Mouse (Mus musculus): Measurements from ENCODE around the gene Fads6.

Fads6 gene

GRCm38 (mm10) chr11:115257775-115258510 lies 39.5 kb downstream of the Fads6 start:
- DNase-seq (ENCODE audit: low read depth, low spot score), result peak; percentile 50

DNA sequence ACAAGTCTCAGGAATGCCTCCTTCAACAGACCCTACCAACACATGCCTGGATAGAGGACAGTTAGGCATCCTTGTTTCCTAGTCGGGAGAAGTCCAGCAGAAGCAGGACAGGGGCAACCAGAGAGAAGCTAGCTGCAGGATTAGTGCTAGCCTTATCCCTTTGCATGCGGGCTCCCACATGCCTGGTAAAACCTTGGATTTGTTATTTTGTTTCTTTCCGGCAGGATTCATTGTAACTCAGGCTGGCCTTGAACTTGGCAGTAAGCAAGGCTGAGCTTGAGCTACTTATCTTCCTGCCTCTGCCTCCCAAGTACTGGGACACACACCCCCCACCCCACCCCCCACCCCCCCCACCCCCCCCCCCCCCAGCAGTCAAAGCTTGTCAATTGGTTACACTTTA lies 46.2 kb downstream of the Fads6 start:
- DNase-seq (ENCODE audit: low read depth, low spot score), result no peak

DNA sequence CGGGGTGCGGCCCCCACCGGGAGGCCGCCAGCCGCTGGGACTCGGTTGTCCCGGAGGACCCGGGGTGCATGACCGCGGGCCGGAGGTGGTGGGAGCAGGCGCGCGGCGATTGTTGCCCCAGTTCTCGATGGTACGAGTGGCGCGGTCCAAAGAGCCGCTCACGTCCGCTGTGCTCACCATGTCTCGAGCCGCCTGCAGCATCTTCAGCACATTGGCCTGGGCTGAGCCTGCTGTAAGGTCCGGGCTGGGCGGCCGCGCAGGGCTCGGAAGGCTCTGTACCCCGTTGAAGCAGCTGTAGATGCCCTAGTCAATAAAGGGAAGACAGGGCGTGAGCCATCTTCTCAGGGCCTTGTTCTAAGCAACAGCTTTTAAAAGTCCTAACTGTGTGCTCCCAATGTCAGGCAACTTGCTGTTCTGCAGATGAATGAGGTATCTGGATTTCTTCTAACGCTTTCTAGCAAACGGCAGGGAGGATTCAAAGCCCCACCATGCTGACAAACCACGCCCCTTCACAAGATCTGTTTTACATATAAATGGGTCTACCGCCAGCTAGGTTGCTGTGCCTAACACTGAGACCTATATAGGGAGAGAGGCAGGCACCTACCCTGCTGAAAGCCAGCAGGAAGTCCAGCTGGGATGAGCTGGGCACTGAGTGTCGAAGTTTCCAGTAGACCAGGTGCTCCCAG lies 46.9 kb downstream of the Fads6 start:
- DNase-seq (ENCODE audit: low read depth, low spot score), result no peak

DNA sequence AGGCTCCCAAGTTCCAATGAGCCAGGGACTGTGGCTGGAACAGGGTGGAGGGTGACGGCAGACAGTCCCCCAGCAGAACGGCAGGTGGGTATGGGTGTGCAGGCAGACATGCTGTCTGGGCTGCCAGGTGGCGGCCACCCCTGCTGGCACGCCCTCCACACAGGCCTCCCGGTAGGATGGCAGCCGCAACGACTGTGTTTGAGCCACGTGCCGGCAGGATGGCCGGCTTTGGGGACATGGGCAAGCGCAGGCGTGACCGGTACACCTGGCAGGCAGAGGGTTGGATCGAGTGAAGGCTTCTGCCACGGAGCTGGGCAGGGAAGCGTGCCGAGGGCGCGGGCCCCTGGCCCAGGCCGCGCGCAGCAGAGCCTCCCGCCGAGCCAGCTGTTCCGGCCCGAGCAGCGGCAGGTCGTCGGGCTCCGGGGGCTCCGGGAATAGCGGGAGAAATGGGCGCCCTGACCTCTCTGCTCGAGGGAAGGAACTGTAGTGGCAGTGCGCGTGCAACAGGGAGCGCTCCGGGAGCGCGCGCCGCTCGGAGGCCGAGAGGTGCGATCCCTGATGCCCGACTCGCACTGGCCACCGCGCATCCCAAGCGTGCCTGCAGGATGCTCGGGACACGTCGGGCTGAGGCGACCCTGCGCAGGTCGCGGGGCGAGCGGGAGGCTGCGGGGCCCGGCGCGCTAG lies 47.6 kb downstream of the Fads6 start:
- no peak for DNase-seq (ENCODE audit: low read depth, low spot score)

GRCm38 (mm10) chr11:115247945-115248344 lies 49.5 kb downstream of the Fads6 start:
- DNase-seq (ENCODE audit: low read depth, low spot score), result no peak

GRCm38 (mm10) chr11:115247240-115247639 lies 50.2 kb downstream of the Fads6 start:
- no peak for DNase-seq (ENCODE audit: low read depth, low spot score)

GRCm38 (mm10) chr11:115246386-115246785 lies 51.1 kb downstream of the Fads6 start:
- DNase-seq (ENCODE audit: low read depth, low spot score), result no peak

DNA sequence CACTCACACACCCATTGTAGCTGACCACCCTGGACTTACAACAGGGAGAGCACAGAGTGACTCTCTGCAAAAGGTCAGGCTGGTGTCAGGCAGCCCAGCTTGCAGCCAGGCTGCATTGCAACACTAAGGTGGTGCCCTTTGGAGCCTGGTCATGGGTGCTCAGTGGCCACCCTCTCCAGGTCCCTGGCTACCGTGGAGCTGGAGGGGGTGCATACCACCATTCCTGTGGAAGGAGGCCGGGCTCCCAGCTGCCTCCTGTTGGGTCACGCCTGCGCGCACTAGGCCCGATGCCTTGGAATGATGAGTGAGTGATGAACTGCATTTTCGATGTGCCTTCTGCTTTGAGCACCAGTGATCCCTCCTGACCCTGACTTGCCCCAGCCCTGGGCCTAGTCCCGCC lies 52.6 kb downstream of the Fads6 start:
- DNase-seq (ENCODE audit: low read depth, low spot score), result no peak

DNA sequence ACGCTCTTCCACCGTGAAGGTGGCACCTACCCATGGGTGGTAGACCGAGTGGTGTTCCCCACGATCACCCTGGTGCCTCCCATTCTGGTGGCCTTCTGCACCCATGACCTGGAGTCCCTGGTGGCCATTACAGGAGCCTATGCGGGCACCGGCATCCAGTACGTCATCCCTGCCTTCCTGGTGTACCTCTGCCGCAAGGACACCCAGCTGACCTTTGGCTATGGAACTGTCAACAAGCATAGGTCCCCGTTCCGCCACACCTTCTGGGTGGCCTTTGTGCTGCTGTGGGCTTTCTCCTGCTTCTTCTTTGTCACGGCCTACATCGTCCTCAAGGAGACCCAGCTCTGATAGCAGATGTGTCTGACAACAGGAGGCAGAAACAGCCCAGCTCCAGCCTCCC lies 53.7 kb downstream of the Fads6 start:
- no peak for DNase-seq (ENCODE audit: low read depth, low spot score)

DNA sequence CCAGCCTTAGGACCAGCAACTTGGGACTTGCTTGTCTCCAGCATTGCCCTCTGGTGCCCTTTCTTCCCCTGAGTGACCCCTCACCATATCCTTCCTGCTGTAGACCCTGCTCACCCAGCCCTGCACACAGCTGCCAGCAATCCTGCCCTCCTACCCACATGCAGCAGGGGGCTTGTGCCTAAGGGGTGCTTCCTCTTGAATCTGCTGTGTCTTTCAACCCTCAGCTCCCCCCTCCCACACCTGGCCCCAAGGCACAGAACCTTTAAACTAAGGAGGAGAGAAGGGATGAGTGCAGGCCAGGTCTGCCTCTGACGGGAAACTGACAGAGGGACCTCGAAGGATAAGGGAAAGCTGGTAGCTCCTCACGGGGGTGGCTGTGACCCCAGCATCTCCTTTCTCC lies 54.7 kb downstream of the Fads6 start:
- no peak for DNase-seq (ENCODE audit: low read depth, low spot score)

DNA sequence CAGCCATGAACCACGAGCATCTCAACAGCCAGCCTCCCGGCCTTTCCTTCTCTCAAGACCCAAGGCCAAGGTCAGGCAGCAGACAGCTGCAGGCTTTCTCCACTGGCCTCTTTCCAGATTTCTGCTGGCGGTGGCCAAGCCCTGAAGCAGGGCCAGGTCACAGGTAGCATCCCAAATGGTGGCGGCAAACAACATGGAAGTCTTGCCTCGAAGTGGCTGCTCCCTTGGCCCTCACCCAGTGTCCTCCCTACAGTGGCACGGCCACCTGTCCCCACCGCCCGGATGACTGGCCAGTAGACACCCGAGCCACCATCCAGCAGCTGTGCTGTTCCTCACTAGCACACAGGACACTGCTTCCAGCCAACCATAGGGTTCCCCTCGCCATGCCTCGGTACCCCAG lies 56.1 kb downstream of the Fads6 start:
- no peak for DNase-seq (ENCODE audit: low read depth, low spot score)

GRCm38 (mm10) chr11:115236570-115236969 lies 60.9 kb downstream of the Fads6 start:
- DNase-seq (ENCODE audit: low read depth, low spot score), result no peak

DNA sequence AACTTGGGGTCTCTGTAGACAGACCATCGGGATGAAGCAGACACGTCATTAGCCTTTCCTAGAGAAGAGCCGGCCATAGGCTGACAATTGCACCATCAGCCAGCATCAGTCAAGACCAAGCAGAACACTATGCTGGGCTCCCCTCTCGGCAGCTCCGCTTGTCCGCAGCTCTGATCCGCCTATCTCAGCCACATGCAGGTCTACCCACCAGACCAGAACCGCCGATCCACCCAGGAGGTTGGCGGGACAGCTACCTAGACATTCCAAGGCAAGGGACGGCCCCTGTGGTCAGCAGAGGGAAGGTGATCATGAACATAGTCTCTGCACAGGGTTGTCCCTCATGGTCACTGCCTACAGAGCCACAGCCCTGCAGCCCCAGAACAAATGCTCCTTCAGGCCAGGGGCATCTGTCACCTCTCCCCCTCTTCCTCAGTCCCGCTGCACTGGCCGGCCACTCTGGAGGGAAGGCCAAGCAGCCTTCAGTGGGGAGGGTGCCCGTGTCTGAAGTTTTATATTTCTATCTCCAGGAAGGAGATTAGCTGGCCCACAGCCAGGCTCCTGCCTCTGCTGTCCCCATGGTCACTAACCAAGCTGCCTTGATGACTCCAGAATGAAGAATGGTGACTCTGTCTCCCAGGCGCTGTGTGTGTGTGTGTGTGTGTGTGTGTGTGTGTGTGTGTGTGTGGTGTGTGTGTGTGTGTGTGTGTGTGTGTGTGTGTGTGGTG lies 63.0 kb downstream of the Fads6 start:
- DNase-seq (ENCODE audit: low read depth, low spot score), result no peak

DNA sequence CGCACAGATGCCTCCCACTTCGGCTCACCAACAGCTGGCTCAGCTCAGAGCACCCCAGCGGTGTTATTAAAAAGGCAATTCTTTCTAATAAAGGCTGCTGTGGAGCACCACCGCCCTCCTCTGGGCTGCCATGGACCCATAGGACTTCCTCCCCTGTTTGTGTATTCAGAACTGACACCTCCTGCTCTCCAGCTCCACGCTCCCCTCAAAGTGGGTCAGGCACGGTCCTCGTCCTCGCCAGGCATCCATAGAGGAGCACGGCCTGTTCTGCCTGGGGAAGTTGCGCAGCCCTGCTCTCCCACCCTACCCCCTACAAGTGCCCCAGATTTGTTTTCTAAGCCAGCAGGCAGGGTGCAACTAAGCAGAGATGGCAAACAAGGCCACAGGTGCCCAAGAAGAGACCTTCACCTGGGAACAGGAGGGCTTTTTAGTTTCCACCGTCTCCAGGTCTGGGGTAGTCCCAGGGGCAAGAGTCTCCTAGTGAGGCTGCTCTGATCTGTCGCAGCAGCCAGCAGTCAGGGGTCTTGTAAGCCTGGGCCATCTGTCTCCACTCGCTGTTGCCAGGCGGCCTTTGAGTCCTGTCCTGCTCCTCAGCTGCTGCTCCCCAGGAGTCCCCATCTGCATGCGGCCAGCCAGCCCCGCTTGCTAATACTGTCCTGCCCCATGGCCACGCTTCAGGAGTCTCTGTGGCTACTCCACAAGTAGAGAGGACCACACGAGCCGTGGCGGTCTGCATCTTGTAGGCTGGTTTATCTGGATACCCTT lies 63.8 kb downstream of the Fads6 start:
- no peak for DNase-seq (ENCODE audit: low read depth, low spot score)

DNA sequence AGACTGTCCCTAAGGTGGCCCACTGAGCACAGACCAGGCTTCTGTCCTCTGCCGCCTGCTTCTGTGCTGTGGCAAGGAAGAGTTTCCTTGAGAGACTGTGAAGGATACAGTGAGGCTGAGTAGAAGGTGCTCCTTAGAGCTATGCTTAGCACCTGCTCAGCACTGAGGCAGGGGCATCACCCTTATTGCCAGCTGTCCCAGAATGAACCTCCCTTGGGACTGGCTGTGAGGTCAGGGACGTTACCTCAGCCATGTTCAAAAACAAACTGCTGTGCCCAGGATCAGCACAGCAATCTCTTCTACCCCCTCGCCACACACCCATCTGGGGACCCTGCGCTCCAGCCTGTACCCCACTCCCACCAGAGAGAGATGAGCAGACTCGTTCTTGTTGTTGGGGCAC lies 64.6 kb downstream of the Fads6 start:
- no peak for DNase-seq (ENCODE audit: low read depth, low spot score)

DNA sequence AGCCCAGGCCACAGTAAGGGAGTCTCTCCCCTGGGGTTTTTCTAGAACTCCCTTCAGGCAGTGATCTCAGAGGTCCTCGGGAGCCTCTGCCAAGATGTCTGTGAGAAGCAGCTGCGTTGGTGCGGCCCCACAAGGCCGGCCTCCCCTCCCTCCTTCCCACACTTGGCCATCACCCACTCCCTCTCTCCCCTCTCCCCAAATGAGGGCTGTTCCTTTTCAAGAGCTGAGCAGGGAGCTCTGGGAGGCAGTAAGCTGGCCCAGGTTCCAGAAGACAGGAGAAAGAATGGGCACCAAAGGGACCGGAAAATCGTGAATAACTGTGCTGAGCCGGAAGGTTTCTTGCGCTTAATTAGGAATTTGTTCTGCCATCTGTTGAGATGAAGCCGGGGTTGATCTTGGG lies 65.5 kb downstream of the Fads6 start:
- no peak for DNase-seq (ENCODE audit: low read depth, low spot score)

DNA sequence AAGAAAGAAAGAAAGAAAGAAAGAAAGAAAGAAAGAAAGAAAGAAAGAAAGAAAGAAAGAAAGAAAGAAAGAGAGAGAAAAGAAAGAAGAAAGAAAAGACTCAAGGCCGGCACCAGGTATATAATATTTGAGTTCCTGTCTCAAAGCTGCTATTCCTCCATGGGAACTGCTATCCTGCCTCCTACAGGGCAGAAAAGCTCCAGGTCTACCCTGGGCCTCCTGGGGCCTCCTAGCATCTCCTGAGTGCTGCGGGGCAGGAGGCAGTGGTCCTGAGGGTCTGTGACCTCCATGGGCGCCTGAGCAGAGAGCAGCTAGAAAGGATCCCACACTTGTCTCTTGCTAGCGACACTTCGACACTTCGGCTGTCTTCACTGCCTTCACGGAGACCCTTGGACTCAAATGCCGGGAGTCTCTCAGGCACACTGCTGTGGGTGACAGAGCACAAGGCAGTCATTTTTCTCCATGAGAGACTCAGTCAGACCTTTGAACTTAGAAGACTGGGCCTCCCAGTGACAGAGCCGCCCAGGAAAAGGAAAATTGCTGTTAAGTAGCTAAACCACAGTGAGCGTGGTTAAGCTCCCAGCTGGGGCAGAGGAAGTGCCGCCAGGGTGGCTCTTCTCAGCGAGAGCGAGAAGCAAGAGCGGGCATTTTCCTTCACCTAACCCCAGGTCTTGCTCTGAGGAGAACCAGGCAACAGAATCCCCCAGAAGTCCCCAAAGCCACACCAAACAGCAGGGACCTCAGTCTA lies 66.1 kb downstream of the Fads6 start:
- DNase-seq (ENCODE audit: low read depth, low spot score), result peak; percentile 80

Data from CD4-positive, CD25-positive, alpha-beta regulatory T cell, adult 2 months (primary cell).